Mouse (Mus musculus) C2C12 (cell line): ENCODE measurements around the gene Gcnt7. TPM values are rescaled to one million over a fixed set of nuclear protein-coding genes. Genes with fewer than 3 reads are reported as not detected.
A peak's percentile ranks its signal among the peaks of the same experiment; 100 is the strongest.

ENCODE experiments used
- H3K27me3 ChIP-seq: one replicate; pipeline ENCODE4 v1.6.1; 2011; ENCODE audit not compliant: control insufficient read depth, insufficient read depth, insufficient read length
- H3K36me3 ChIP-seq: one replicate; pipeline ENCODE4 v1.6.1; 2011; ENCODE audit not compliant: control insufficient read depth, insufficient read depth
- H3K4me3 ChIP-seq: one replicate; pipeline ENCODE4 v1.5.1; 2011; ENCODE audit warnings: mild to moderate bottlenecking, control low read depth; ENCODE audit not compliant: poor library complexity, insufficient read depth, severe bottlenecking
- H3K79me2 ChIP-seq: one replicate; pipeline ENCODE4 v1.6.1; 2011; ENCODE audit not compliant: control insufficient read depth, insufficient read depth
- H3K79me3 ChIP-seq: one replicate; pipeline ENCODE4 v1.6.1; 2011; ENCODE audit warnings: low read depth, control low read depth
- H3ac ChIP-seq: one replicate; pipeline ENCODE3; 2011; ENCODE audit warnings: low read depth; ENCODE audit not compliant: control insufficient read depth, insufficient read length
- CEBPB ChIP-seq: IDR thresholded peaks from one replicate; pipeline ENCODE4 v1.6.1; 2011; ENCODE audit warnings: low read depth, mild to moderate bottlenecking, control low read depth, moderate library complexity
- CTCF ChIP-seq: IDR thresholded peaks from one replicate; pipeline ENCODE4 v1.5.1; 2011; ENCODE audit not compliant: control insufficient read depth, insufficient read depth, insufficient read length
- FOSL1 ChIP-seq: IDR thresholded peaks from one replicate; pipeline ENCODE4 v1.8.0; 2011; ENCODE audit warnings: mild to moderate bottlenecking, low read length; ENCODE audit not compliant: poor library complexity, insufficient read depth, severe bottlenecking
- MAX ChIP-seq: IDR thresholded peaks from one replicate; pipeline ENCODE4 v1.6.1; 2011; ENCODE audit warnings: mild to moderate bottlenecking, control low read depth
- MYOD1 ChIP-seq: IDR thresholded peaks from one replicate; pipeline ENCODE4 v1.6.1; 2011; ENCODE audit warnings: low read depth; ENCODE audit not compliant: control insufficient read depth, insufficient read length
- MYOG ChIP-seq: IDR thresholded peaks from one replicate; pipeline ENCODE4 v1.6.1; 2011; ENCODE audit not compliant: control insufficient read depth, insufficient read length; ENCODE audit errors: extremely low read depth
- USF1 ChIP-seq: IDR thresholded peaks from one replicate; pipeline ENCODE4 v1.6.1; 2011; ENCODE audit warnings: low read depth, mild to moderate bottlenecking, control low read depth, moderate library complexity
- polyA plus RNA-seq: library from polyadenylated mRNA; unstranded; fragments of >200 nt; fragmentation: generic; extraction: Trizol; gene quantifications from one replicate; pipeline ENCODE4 v1.2.1, GENCODE M21; 2012; ENCODE audit warnings: missing spikeins

Gcnt7 gene
- polyA plus RNA-seq, 1 experiment, result 0.14 TPM

DNA sequence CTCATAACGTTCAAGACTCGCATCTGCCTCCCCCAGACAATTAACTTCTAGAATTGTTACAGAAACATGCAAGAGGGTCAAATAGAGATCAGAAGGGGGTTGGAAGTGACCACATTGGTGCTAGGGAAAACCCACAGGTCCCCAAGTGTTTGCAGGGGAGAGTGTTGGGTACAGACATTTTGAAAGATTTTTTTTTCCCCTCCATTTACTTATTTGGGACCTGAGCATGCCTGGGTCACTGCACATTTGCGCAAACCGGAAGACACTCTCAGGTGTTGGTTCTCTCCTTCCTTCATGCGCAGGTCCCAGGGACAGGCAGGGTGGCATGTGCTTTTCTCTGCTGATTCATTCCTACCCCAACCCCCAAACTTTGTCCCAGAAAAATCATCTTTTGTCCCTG is 41.5 kb downstream of the Gcnt7 start:
- Histone ChIP-seq H3K79me2 (no peaks in the 10 kb centered on the region), H3K27me3 (no peaks in the 10 kb centered on the region), H3K36me3 (no peaks in the 10 kb centered on the region), H3K4me3 (no peak overlapping the region), H3K79me3 (no peaks in the 10 kb centered on the region), H3ac (no peak overlapping the region)
- TF ChIP-seq MYOG (no peak), MAX (no peak), USF1 (no peak), CTCF (no peak), CEBPB (no peak), MYOD1 (no peak), FOSL1 (no peak)

DNA sequence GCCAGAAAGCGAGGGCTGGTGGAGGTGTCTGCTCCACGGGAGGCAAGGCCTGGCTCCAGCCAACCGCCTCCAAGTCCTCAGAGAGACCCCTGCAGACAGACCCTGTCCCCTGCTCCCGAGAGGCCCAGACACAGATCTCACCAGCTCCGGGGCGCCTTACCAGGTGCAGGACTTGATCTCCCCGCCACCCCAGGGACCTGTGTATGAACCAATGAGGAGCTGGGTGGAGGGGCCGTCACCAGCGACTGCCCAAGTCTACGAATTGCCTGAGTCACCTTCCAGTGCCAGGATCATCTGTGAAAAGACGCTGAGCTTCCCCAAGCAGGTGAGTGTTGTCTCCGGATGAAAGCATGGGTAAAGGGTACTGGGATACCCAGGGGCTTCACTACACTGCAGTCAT is 42.2 kb downstream of the Gcnt7 start:
- H3K79me3 ChIP-seq, result no peaks in the 10 kb centered on the region
- no peaks in the 10 kb centered on the region for H3K36me3 ChIP-seq
- TF ChIP-seq MYOG (no peak), CTCF (no peak), CEBPB (no peak), USF1 (no peak), MYOD1 (no peak), MAX (no peak), FOSL1 (no peak)
- no peak overlapping the region for H3K4me3 ChIP-seq
- H3K79me2 ChIP-seq, result no peaks in the 10 kb centered on the region
- H3ac ChIP-seq, result no peak overlapping the region
- H3K27me3 ChIP-seq, result no peaks in the 10 kb centered on the region

DNA sequence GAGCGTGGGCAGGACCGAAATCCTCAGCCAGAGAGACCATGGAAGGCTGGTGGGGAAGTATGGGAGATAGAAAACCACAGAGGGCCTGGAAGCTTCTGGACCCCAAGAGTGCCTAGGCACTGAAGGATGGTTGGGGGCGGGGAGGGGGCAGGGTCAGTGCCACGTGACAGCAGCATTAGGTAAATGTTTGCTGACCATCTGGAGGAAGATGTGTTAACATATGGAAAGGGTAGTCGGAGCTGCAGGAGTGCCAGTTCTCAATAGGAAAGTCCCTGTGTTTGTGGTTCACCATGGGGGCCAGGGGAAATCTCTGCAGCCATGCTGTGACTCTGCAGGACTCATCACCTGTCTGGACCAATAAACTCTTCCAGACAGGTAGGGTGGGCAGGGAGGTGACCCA is 44.5 kb downstream of the Gcnt7 start:
- no peak overlapping the region for H3K4me3 ChIP-seq
- no peaks in the 10 kb centered on the region for H3K27me3 ChIP-seq
- no peaks in the 10 kb centered on the region for H3K36me3 ChIP-seq
- H3ac ChIP-seq, result no peak overlapping the region
- no peaks in the 10 kb centered on the region for H3K79me3 ChIP-seq
- no peaks in the 10 kb centered on the region for H3K79me2 ChIP-seq
- TF ChIP-seq CEBPB (no peak), USF1 (no peak), MYOG (no peak), MAX (no peak), MYOD1 (no peak), FOSL1 (no peak), CTCF (no peak)

DNA sequence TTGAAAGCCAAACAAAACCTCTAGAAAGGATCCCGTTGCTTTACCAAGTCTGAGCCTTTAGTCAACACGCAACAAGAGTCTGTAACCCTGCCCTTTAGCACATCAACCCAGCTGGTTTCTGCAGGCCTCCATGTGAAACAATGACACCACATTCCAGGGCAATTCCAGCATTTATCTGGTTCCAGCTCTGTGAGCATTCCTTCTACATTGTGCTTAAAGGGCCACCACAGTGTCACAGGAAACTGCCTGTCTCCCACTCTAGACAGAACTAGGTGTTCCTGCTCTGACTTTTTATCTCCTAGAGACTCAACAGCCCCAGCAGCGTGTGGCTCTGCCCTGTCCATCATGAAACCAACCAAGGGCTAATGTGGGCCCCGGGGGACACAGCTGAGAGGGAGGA is 45.1 kb downstream of the Gcnt7 start:
- no peaks in the 10 kb centered on the region for H3K36me3 ChIP-seq
- no peak overlapping the region for H3K4me3 ChIP-seq
- H3K79me3 ChIP-seq, result no peaks in the 10 kb centered on the region
- TF ChIP-seq MYOD1 (no peak), CTCF (no peak), MAX (no peak), FOSL1 (no peak), USF1 (no peak), CEBPB (no peak), MYOG (no peak)
- H3ac ChIP-seq, result no peak overlapping the region
- H3K27me3 ChIP-seq, result no peaks in the 10 kb centered on the region
- no peaks in the 10 kb centered on the region for H3K79me2 ChIP-seq

DNA sequence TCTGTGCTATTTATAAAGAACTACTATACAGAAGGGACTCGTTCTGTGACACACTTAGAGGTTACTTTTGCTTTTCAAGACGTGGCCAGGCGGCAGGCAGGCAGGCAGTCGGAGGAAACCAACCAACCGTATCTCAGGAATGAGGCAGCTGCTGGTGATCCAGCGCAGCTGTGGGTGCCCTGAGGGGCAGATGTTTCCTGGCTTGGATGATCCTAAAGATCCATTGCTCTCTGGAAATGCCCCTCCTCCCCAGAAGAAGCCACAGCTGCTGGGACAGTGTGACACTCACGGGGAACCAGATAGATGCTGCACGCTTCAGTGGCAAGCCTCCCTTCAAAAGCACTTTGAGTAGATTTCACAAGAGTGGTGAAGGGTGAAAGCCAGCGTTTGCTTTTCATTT is 45.9 kb downstream of the Gcnt7 start:
- TF ChIP-seq MYOG (no peak), MYOD1 (peak; percentile 65)
- H3K36me3 ChIP-seq, result no peaks in the 10 kb centered on the region
- H3K79me3 ChIP-seq, result no peaks in the 10 kb centered on the region
- H3K27me3 ChIP-seq, result no peaks in the 10 kb centered on the region
- no peaks in the 10 kb centered on the region for H3K79me2 ChIP-seq
- no peak overlapping the region for H3ac ChIP-seq
- H3K4me3 ChIP-seq, result no peak overlapping the region

DNA sequence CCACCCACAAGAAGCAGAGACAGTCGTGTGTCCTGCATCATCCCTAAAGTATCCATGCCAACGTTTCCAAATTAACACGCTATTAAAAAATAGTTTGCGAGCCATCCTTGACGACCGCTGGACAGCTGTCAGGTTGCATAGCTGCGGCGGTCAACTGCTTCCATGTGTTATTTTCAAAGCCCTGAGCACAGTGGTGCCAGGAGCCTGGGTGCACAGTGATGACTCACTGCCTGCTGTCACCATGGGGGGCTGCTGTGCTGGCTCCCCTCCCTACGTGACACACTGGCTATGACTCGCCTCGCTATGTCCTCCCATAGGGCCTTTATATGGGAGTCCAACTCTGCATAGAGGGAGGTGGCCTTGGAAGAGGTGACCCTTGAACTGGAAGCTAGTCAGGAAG is 47.3 kb downstream of the Gcnt7 start:
- TF ChIP-seq MYOD1 (peak; percentile 91), FOSL1 (peak; percentile 67), MAX (no peak), CEBPB (no peak), MYOG (no peak), CTCF (no peak), USF1 (no peak)
- Histone ChIP-seq H3K79me3 (no peaks in the 10 kb centered on the region), H3ac (no peak overlapping the region), H3K36me3 (no peaks in the 10 kb centered on the region), H3K4me3 (no peak overlapping the region), H3K79me2 (no peaks in the 10 kb centered on the region), H3K27me3 (no peaks in the 10 kb centered on the region)

DNA sequence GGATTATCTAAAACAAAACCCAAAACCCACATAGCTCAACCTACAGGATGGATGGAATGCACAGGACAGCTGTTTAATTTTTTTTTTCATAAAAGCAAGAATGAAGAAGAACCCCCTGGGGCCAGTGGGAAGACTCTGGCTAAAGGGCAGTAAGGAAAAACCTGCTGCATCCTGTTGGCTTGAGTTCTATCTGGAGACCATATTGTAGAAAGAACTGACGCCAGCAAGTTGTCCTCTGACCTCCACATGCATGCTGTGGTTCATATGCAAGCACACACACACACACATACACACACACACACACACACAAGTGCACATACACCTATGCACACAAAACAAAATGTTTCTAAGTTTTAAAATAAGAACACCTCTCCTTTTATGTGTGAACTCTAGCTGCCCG is 47.7 kb downstream of the Gcnt7 start:
- H3K27me3 ChIP-seq, result no peaks in the 10 kb centered on the region
- TF ChIP-seq CTCF (no peak), FOSL1 (no peak), MAX (no peak), CEBPB (no peak), USF1 (no peak), MYOG (no peak), MYOD1 (no peak)
- H3K4me3 ChIP-seq, result no peak overlapping the region
- H3K79me3 ChIP-seq, result no peaks in the 10 kb centered on the region
- no peak overlapping the region for H3ac ChIP-seq
- H3K79me2 ChIP-seq, result no peaks in the 10 kb centered on the region
- H3K36me3 ChIP-seq, result no peaks in the 10 kb centered on the region
